Mouse (Mus musculus) forebrain, embryonic 16.5 days (tissue): ENCODE measurements at regions not wholly inside any gene's neighbourhood (a gene's known extent, or its start where the extent isn't known, plus 50 kb on each side); places are given as distances from the start of the nearest gene placed in this dataset.

ENCODE experiments used
- ATAC-seq: fragments of 200-750 bp; cut with Nextera tagmentation; 2 replicates; pipeline ENCODE4 v1.8.0; 2017; ENCODE audit warnings: mild to moderate bottlenecking, moderate library complexity
- H3K27ac ChIP-seq: fragments of 300-500 bp; sonication (generic); 2 replicates; pipeline ENCODE4 v1.5.1; 2014; ENCODE audit warnings: low read length, control low read depth
- H3K27me3 ChIP-seq: fragments of 300-500 bp; sonication (generic); replicated peaks from 2 replicates; pipeline ENCODE4 v1.6.1; 2014; ENCODE audit warnings: low read length; ENCODE audit not compliant: control insufficient read depth, insufficient read depth
- H3K36me3 ChIP-seq: fragments of 300-500 bp; sonication (generic); 2 replicates; pipeline ENCODE4 v1.6.1; 2014; ENCODE audit not compliant: control insufficient read depth, insufficient read depth
- H3K4me1 ChIP-seq: fragments of 300-500 bp; sonication (generic); replicated peaks from 2 replicates; pipeline ENCODE4 v1.6.1; 2014; ENCODE audit warnings: low read length; ENCODE audit not compliant: control insufficient read depth, insufficient read depth
- H3K4me2 ChIP-seq: fragments of 300-500 bp; sonication (generic); 2 replicates; pipeline ENCODE4 v1.6.1; 2014; ENCODE audit warnings: mild to moderate bottlenecking, low read length, control low read depth
- H3K4me3 ChIP-seq: fragments of 300-500 bp; sonication (generic); replicated peaks from 2 replicates; pipeline ENCODE4 v1.5.1; 2014; ENCODE audit warnings: mild to moderate bottlenecking, low read length, control low read depth
- H3K9ac ChIP-seq: fragments of 300-500 bp; sonication (generic); replicated peaks from 2 replicates; pipeline ENCODE4 v1.6.1; 2014; ENCODE audit warnings: low read depth, low read length, control low read depth
- H3K9me3 ChIP-seq: fragments of 300-500 bp; sonication (generic); 2 replicates; pipeline ENCODE4 v1.6.1; 2016; ENCODE audit warnings: low read length; ENCODE audit not compliant: control insufficient read depth
- WGBS: fragments of 180-500 bp; shearing (Covaris S2); extraction: QIAGEN DNeasy Blood & Tissue Kit; methylation state at CpG from one replicate; pipeline ENCODE4 v1.1.7; 2014; 5-methylcytosine and 5-hydroxymethylcytosine counted together

DNA sequence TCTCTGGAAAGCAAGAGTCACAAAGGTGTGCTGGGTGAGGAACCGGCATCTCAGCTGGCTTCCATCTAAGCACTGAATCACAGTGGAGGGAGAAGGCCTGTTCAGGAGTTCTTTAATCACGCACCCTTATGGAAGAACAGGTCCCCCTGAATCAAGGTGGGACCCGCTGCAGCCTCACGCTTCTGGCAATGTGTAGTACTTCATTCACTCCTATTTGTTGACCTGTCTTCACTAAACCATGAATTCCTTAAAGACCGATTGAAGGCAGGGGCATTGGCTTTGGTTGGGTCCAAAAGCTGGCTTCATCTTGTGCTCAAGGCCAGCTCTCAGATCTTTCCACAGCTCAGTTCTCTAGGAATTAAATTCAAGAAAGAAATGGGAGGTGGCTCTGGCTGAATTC, 154.5 kb downstream of the Gm45692 start:
- ATAC-seq = 0 out of 2 replicates have a peak, but pooled peaks have one; percentile 12
- Histone ChIP-seq H3K9ac (no peak overlapping the region), H3K9me3 (no peaks in the 10 kb centered on the region), H3K4me3 (no peak overlapping the region), H3K4me2 (no peak overlapping the region), H3K36me3 (no peaks in the 10 kb centered on the region), H3K27ac (no peak overlapping the region), H3K4me1 (peaks cover 15% of the 10 kb centered on the region), H3K27me3 (no peaks in the 10 kb centered on the region)
- WGBS = 48% methylated on average over 5 of the region's 5 CpGs

GRCm38 (mm10) chr8:26274481-26274880, 155.1 kb downstream of the Gm45692 start:
- H3K9ac ChIP-seq = no peak overlapping the region
- H3K36me3 ChIP-seq = no peaks in the 10 kb centered on the region
- H3K4me3 ChIP-seq = no peak overlapping the region
- 91% methylated on average over 6 of the region's 6 CpGs for WGBS
- no peak overlapping the region for H3K27ac ChIP-seq
- no peak for ATAC-seq
- H3K27me3 ChIP-seq = no peaks in the 10 kb centered on the region
- H3K9me3 ChIP-seq = no peaks in the 10 kb centered on the region
- H3K4me1 ChIP-seq = peaks cover 11% of the 10 kb centered on the region
- no peak overlapping the region for H3K4me2 ChIP-seq

DNA sequence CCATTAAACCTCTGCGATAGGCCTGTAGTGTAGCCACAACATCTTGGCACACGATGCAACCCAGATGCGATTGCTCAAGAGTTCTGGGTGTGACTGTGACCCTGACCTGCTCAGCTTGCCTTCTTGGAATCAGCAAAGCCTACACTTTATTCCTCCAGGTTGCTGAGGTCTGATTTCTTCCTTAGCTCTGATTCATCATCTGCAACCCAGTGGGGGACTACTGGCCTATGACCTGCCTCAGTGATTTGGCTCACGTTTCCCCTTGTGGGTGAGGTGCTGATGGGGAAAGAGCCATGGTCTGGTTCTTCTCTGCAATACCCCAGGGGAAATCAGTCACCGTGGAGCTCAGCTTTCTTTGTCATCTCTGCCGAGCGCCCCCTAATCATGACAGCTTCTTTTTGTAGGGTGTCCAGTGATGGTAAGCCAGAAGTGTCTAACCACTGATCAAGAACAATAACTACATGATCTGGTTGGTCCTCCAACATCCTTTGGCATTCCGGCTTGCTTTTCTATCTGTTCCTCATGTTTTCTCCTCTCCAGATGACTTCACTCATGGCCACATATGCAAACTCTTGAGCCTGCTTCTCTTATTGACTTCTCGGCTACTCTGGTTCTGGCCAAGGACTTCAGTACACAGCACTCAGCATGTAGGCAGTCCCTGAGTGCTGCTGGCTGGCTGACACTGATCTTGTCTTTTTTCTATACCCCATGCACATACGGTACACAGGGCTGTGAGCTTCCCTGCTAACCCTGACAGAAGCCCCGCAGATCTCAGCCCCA, 163.0 kb downstream of the Gm45692 start:
- WGBS = 79% methylated on average over 11 of the region's 11 CpGs
- H3K27me3 ChIP-seq = no peaks in the 10 kb centered on the region
- no peak for ATAC-seq
- H3K4me1 ChIP-seq = peaks cover 3% of the 10 kb centered on the region
- no peaks in the 10 kb centered on the region for H3K36me3 ChIP-seq
- H3K9ac ChIP-seq = no peak overlapping the region
- H3K9me3 ChIP-seq = no peaks in the 10 kb centered on the region
- no peak overlapping the region for H3K27ac ChIP-seq
- H3K4me2 ChIP-seq = no peak overlapping the region
- H3K4me3 ChIP-seq = no peak overlapping the region

DNA sequence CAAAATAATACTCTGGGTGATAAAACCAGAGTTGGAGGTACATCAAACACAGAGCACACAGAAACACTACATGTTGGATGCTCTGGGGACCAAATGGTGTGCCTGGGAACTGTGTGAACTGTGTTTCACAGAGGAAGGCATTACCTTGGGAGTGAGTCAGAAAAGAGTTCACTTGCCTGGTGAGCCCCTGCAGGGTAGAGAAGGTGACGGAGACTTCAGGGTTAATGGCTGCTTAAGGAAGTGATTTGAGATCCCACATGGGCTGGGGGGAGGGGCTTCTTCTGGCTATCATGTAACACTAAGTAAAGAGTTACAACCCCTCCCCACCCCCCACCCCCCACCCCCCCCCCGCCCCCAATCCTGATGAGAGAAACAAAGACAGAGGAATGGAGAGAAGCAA, 164.6 kb downstream of the Gm45692 start:
- H3K36me3 ChIP-seq = no peaks in the 10 kb centered on the region
- H3K4me3 ChIP-seq = no peak overlapping the region
- H3K27me3 ChIP-seq = no peaks in the 10 kb centered on the region
- H3K9ac ChIP-seq = no peak overlapping the region
- no peaks in the 10 kb centered on the region for H3K9me3 ChIP-seq
- ATAC-seq = no peak
- 53% methylated on average over 2 of the region's 2 CpGs for WGBS
- H3K27ac ChIP-seq = no peak overlapping the region
- H3K4me2 ChIP-seq = no peak overlapping the region
- H3K4me1 ChIP-seq = peaks cover 7% of the 10 kb centered on the region

GRCm38 (mm10) chr8:26287665-26288064, 168.3 kb downstream of the Gm45692 start:
- no peak overlapping the region for H3K9ac ChIP-seq
- no peaks in the 10 kb centered on the region for H3K27me3 ChIP-seq
- H3K27ac ChIP-seq = no peak overlapping the region
- H3K36me3 ChIP-seq = no peaks in the 10 kb centered on the region
- WGBS = 39% methylated on average over 6 of the region's 6 CpGs
- H3K4me1 ChIP-seq = peaks cover 7% of the 10 kb centered on the region
- H3K4me3 ChIP-seq = no peak overlapping the region
- 0 out of 2 replicates have a peak, but pooled peaks cover 2% of the 10 kb centered on the region for H3K9me3 ChIP-seq
- ATAC-seq = 0 out of 2 replicates have a peak, but pooled peaks have one; percentile 43
- H3K4me2 ChIP-seq = no peak overlapping the region; the same call in 1 of the 2 replicates

DNA sequence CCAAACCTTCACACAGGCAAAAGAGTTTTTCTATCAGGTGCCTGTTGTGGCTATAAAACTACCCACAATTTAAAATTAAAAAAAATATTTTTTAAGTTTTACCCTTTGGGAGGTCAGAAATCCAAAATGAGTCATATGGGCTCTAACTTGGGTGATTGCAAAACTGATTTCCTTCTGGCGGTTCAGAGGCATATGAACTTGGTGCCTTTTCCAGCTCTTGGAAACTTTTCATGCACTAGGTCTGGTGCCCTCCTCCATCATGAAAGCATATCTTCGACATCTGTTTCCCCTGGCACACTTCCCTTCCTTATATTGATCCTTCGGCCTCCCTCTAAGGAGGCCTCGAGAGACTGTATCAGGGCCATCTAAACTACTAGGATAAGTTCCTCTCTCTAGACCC, 168.8 kb downstream of the Gm45692 start:
- no peak overlapping the region for H3K27ac ChIP-seq
- 0 out of 2 replicates have a peak, but pooled peaks cover 2% of the 10 kb centered on the region for H3K9me3 ChIP-seq
- H3K4me3 ChIP-seq = no peak overlapping the region
- no peak for ATAC-seq
- no peaks in the 10 kb centered on the region for H3K27me3 ChIP-seq
- no peaks in the 10 kb centered on the region for H3K36me3 ChIP-seq
- 69% methylated on average over 4 of the region's 4 CpGs for WGBS
- H3K4me2 ChIP-seq = no peak overlapping the region
- H3K4me1 ChIP-seq = peaks cover 7% of the 10 kb centered on the region
- H3K9ac ChIP-seq = no peak overlapping the region

- no peak overlapping the region for H3K9ac ChIP-seq
- 75% methylated on average over 10 of the region's 10 CpGs for WGBS
- H3K4me1 ChIP-seq = peaks cover 8% of the 10 kb centered on the region
- no peak overlapping the region for H3K27ac ChIP-seq
- no peaks in the 10 kb centered on the region for H3K9me3 ChIP-seq
- ATAC-seq = no peak
- H3K4me3 ChIP-seq = no peak overlapping the region
- H3K4me2 ChIP-seq = no peak overlapping the region
- H3K36me3 ChIP-seq = no peaks in the 10 kb centered on the region
- no peaks in the 10 kb centered on the region for H3K27me3 ChIP-seq
Measured at GRCm38 (mm10) chr8:26298066-26298804, 178.9 kb downstream of the Gm45692 start.

DNA sequence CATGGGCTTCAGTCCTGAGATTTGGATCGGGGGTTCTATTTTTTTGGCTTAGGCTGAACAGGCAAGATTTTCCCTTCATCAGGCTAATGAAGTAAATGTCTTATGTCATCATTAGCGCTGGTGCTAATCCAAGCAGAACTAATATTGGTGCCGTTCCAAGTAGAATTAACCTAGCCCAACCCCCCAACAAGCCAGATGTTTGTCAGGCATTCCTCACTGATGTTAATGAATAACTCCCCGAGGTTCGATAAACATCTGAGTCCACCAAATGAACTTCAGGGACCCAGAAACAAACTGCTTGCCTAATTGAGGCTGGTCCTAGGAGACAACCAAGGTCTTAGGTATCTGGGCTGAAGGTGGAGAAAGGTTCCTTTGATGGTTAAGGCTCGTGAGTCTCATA, 180.9 kb downstream of the Gm45692 start:
- Histone ChIP-seq H3K27me3 (no peaks in the 10 kb centered on the region), H3K9me3 (no peaks in the 10 kb centered on the region), H3K9ac (no peak overlapping the region), H3K4me3 (no peak overlapping the region), H3K4me2 (no peak overlapping the region), H3K4me1 (peaks cover 13% of the 10 kb centered on the region), H3K36me3 (no peaks in the 10 kb centered on the region), H3K27ac (no peak overlapping the region)
- no peak for ATAC-seq
- WGBS = 27% methylated on average over 6 of the region's 6 CpGs

GRCm38 (mm10) chr8:26301961-26302360, 182.6 kb downstream of the Gm45692 start:
- Histone ChIP-seq H3K36me3 (no peaks in the 10 kb centered on the region), H3K4me1 (peaks cover 17% of the 10 kb centered on the region), H3K9me3 (no peaks in the 10 kb centered on the region), H3K4me2 (no peak overlapping the region), H3K4me3 (no peak overlapping the region), H3K9ac (no peak overlapping the region), H3K27me3 (no peaks in the 10 kb centered on the region), H3K27ac (no peak overlapping the region)
- WGBS = 91% methylated on average over 4 of the region's 4 CpGs
- ATAC-seq = no peak
